Mouse (Mus musculus) embryo, embryonic 10.5 days (tissue): ENCODE data around the gene Anks1b.

ENCODE experiments used
- DNase-seq: peaks from one replicate; pipeline ENCODE4 v3.0.0-alpha.2; 2015; ENCODE audit warnings: low spot score

Gene Anks1b

DNA sequence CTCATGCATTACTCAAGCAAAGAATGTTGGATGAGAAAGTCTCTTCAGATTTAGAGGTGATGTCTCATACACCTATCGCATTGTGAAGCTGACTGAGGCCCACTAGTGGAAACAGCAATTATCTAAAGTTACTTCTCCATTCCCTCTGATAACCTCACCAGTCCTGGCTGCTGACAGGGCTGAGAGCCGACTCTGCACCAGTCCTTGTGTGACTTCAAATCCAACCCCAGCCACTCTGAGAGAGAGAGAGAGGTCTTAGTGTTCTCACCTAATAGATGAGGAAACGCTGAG, 991.2 kb downstream of the Anks1b start:
- peak; percentile 3 for DNase-seq

DNA sequence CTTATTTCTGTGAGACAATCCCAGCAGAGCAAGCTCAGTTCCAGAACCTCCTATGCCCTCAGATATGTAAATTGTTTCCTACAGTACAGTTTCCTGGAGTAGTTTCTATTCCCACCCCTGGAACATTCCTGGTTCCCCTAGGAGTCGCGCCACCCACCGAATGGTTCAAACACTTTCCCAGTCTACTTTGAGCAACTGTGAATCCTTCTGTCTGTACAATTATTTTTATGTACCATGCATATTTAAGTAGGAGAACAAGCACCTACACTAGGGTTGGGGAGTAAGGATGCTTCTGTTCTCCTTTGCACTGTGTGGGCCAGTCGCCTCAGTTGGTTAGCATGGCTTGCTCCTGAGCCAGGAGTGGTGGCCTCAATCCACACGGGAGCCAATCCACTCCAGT, 999.9 kb downstream of the Anks1b start:
- no peak for DNase-seq

DNA sequence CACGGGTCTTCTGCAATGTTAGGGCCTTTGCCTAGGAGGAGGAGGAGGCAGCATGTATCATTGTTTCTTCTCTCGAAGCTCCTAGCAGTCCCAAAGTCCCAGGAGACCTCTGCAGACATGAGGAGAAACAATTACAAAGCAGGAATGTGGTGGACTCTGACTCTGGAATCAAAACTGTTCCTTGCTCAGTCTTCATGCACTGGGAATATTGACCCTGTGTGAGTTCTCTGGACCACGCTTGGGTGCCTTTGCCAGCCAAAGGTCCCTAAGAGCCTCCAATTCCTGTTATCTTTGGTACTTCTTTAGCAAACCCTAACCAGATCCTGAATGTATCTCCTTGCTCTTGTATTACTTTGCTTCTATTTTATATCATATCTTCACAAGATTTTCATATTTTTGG, 1000.9 kb downstream of the Anks1b start:
- no peak for DNase-seq

DNA sequence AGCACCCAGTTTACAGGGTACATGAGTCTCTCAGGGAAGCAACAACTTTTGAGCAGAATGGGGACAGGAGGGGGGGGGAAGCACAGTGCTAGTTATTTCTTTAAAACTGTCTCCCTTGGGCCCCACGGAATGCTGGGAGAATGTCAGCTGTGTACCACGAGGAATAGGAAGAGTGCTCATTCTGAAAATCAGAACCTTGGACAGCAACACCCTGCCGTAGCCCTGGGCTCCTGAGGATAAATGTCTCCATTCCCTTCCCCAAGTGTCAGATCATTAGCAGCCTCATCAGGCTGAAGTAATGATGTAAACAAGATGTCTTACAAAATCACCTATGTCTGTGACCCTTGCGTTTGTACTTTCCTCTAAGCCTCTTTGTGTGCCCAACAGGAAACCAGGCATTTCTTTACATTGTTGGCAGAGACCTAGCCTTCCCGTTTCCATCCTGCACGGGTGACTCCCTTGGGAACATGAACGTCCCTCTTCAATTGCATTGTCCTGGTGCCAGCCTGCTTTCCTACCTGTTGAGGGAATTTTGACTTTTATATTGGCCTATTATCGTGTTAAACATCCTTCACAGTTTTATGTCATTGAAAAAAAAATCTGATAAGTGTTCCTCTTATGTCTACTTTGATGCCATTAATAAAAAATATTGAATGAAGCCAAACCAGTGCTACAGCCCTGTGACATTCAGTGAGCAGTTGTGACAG, 1007.7 kb downstream of the Anks1b start:
- peak; percentile 73 for DNase-seq

DNA sequence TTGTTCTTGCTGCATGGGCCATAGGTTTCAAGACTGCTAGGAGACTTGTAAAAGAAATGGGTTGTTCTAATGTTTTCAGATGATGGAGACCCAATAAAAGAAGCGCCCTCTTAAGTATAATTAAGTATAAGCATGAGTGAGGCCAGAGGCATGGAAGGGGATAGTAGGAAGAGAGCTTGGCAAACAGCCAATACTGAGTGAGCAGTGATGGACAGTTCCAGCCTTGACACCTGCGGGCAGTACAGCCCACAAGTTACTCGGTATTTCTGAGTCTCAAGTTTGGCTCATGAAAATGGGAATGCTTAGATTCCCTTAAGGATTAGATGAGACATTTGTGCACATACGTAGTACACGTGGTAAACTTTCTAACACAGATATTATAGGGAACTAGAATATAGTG, 1016.3 kb downstream of the Anks1b start:
- DNase-seq = no peak

DNA sequence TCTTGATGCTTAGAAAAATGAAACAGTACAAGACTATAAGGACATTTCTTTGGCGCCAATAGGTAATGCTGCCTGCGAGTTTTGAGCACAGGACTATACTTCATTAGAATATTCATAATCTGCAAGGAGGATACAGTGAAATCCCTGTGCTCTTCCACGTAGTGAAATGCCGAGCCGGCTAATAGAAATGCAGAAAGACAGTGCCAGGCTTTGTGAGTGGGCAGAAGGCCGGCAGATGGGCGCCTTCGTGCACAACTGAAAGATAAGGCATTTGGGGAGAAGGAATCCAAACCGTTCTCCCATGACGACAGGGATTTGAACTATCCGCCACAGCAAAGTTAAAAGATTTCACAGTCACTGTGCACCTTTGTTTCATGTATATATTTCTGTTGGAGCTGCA, 1019.4 kb downstream of the Anks1b start:
- DNase-seq = no peak

DNA sequence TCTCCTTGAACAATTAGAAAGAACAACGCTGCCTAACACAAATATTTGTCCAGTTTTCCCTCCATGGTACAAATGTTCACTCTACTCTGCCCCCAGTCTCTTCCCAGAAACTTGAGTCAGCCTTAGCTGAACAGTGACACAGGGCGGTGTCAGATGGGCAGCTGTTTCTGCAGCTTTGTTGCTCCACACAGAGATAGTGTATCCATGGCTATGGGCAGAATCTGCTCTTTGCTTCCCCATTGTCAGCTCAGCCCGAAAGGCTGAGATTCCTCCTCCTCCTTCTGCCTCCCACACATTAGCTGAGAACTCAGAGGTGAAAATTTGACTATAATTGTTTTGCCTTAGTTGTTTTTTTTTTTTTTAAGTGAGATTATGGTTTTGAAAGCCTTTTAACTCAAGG, 1024.6 kb downstream of the Anks1b start:
- DNase-seq = no peak

DNA sequence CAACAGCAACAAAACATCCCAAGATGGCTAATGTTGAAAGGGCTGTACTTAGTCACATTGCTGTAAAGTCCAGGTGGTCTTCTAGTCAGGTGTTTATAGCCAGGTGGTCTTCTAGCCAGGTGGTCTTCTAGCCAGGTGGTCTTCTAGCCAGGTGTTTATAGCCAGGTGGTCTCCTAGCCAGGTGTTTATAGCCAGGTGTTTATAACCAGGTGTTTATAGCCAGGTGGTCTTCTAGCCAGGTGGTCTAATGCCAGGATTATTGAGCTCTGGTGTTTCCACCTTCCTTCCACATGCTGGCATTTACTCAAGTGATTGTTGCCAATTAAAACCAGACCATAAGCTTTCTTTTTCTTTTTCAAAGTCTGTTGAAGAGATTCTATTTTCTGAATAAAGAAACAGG, 1030.9 kb downstream of the Anks1b start:
- DNase-seq = no peak

DNA sequence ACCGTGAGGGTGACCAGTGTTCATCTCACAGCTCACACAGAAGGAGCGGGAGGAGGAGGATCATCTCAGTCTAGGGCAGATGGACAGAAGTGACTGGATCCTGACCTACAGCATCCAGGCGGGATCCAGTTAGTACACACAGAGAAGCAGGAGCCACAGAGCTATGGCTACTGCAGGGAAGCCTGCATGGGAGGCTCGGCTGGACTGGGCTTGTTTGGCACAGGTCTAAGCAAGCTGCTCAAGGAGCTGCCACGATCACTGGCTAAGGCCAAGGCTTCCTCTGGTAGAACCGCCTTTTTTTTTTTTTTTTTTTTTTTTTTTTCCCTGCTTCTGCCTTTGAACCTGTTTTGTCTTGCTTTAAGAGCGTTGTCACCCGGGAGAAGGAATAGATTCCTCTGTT, 1034.1 kb downstream of the Anks1b start:
- DNase-seq = no peak

DNA sequence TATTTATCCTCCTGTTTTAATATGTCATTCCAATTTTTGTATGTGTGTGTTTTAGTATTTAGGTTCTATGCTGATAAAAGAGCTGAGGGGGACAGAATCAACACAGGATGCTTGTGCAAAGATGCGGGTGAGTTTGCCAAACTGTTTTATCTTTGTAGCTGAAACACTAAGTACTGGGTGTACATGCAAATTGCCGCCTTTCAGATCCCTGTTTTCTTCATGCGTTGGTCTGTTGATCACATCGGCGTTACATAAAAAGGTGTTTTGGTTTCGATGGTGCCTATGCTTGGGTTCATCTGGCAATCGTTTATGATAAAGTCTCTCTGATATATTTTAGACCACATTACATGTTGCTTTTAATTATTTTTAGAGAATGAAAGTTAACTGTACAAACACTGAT, 1050.2 kb downstream of the Anks1b start:
- no peak for DNase-seq

DNA sequence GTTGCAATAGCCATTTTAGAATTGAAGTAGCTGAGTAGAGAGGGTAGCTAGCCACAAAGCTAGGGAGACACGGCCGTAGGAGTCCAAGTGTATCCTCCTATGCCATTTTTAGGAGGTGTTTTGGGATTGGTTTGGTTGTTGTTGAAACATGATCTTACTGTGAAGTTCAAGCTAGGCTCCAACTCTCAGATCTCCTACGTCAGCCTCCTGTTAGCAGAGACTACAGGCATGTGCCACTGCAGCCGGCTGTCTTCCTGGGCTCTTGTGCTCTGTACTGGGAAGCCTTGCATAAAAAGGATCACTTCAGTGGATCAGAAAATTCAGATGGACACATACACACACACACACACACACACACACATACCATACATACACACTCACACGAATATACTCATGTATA, 1059.8 kb downstream of the Anks1b start:
- DNase-seq = no peak

DNA sequence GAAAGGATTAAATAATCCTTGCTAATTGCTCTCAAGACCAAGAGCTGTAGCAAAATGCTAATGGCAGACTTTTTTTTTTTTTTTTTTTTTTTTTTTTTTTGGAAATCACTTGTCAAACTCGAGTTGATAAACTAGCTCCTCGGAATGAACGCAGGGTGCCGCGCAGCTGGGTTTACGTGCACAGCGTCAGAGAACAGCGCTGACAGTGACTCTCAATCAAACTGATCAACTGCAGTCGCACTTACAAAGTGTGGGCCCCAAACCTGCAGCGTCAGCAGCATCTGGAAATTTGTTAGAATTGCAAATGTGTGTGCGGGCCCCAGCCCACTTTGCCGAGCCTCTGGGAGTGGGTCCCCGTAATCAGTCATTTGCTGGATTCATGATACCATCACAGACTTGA, 1061.4 kb downstream of the Anks1b start:
- no peak for DNase-seq

DNA sequence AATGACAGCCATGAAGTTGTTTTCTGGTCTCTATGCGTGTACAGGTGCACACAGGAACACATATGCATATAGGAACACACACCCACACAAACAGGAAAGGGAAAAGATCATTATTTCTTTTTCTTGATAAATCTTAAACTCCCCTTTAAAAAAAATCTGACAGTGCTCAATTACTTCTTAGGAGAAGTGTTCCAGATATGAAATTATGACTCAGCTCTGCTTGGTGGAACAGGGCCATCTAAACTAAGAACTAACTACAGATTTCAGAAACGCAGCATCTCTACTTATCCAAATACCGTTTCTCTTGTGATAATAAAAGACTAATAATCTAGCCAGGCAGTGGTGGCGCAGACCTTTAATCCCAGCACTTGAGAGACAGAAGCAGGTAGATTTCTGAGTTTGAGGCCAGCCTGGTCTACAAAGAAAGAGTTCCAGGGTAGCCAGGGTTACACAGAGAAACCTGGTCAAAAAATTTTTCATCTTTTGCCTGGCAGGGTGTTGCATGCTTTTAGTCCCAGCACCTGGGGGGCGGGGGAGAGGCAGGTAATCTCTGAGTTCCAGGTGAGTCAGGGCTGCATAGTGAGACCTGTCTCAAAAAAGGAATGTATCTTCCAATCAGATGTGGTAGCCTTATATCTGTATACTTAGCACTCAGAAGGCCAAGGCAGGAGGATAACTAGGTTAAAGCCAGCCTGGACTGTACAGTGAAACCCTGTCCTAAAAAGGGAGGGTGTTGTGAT, 1064.6 kb downstream of the Anks1b start:
- DNase-seq = no peak

DNA sequence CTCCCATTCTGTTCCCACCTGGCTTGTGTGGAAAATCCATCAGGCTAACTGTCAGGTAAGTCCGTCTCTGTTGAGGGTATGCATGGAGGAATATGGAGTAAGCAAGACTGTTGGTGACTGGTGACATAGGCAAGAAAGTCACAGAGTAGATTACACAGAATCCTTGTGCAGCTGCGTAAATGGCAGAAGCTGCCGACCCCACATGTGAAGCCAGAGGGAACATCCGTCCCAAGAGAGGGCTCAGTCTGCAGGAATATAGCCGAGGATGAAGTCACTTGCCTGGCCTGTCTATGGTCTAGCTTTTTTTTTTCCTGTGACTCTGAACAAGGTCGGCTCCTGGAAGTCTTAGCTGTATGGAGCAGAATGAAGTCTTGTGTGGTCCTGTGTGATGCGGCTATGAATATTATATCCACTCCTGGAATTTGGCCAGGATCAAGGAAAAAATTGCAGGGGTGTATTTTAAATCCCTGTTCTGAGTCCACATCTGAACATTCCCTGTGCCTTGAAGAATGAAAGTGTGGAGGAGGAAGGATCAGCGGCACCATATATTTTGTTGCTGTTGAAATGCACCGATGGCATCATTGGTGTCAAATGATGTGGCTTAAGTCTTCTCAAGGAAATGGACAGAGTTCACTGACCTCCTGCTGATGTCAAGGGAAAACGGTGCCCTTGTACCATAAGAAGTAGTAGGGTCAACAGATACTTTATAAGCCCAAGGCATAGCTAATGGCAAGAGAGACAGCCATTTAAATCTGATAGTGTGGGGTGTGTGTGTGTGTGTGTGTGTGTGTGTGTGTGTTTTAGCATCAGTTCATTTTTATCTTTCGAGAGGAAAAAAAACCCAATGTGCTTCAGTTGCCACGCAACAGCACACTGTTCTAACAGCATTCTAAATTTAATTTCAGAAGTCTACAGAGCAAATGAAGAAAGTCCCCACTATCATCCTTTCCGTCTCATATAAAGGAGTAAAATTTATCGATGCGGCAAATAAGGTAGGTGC, 1067.5 kb downstream of the Anks1b start:
- no peak for DNase-seq

DNA sequence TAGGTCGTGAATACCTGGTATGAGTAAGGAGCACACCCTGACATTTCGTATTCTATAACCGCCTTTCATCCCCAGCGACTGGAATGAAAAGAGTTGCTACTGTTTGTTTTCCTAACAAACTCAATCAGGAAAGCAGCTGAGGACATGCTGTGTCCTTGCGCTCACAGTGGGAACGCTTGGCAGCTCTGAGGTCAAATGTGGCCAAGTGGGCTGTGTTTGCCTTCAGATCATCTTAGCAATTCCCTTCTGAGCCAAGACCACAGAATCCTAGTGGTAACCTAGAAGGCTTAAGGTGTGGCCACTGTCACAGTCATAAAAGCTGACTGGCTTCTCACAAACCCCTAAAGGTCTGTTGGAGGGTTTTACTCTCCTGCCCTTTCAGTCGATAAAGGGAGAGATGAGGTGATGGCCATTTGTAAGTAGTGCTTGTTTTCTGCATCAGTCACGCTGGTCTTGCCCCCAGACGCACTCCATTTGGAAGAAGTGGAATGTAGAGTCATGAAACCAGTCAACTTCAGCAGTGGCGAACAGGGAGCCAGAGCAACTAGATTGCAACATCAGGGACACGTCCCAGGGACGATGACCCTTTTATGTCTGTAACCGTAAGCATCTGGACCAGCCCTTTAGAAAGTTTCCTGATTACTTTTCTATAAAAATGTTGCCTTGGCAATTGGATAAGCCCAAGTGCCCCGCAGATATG, 1068.8 kb downstream of the Anks1b start:
- DNase-seq = no peak

DNA sequence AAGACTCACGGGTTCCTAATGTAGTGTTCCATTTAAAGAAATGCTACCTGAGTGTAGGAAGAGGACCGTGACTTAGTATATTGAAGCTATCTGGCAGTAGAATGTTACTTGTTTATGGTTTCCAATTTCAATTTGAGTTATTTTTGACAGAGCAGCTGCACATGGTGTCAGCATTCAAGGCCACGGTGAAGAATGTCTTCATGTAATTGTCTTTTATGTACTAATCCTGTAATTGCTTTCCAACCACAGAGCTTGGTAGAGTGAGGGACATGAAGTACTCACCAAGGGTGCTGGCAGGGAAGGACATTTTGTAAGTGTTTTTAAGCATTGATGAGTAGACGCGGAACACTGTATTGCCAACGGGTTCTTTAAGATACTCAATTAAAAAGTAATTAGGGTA, 1073.7 kb downstream of the Anks1b start:
- no peak for DNase-seq

DNA sequence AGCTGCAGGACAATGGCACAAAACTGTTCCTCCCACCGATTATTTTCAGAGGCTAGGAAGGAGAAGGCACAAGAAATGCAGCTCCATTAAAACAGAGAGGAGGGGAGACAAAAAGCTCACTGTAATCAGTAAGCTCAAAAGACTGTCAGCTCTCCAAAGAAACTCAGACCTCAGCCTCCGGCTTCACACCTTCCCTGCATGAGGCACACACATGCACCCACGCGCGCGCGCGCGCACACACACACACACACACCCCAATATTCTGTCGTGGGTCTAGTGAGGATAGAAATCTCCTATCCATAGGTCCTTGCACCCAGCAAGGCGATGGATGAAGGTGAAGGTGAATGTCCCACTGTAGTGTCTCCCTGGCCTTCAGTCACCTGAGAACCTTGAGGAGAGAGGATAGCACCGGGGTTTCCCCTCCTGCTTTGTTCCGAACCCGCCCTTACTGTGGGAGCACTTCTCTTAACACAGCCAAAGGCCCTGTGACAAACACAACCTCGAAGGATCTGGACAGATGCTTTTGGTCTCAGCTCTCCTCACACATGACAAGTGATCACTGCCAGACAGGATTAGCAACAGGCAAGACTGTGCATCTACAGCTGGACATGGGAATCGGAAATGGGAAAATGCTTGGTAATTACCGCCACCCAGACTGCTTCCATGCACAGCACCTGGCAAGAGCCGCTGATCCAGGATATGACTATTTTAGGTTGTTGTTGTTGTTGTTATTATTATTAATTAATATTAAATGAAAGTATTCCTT, 1074.5 kb downstream of the Anks1b start:
- no peak for DNase-seq

DNA sequence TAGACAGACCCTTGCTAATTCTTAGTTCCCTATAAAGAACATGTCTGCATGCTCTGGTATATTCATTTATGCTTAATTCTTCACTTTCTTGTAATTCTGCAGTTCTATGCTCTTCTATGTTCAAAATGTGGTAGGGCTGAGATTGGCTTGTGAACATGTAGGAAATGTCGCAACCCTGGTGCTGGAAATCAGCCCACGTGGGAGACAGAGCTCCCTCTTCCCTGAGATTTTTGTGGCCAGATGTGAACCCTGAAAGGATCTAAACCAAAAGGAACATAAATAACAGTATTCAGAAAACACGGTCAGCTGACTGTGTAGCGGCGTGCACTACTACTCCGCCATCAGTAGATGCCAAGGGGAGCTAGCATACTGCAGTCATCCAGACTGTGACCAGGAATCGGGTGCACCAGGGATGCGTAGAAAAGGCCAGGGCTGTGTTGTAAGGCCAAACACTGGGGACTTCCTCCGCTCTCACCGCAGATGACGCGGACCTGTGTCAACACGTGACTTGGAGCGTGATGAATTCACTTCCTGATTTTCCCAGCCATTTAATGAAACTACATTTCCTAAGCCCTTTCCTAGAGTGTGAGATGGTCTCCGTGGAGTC, 1079.9 kb downstream of the Anks1b start:
- DNase-seq = no peak

DNA sequence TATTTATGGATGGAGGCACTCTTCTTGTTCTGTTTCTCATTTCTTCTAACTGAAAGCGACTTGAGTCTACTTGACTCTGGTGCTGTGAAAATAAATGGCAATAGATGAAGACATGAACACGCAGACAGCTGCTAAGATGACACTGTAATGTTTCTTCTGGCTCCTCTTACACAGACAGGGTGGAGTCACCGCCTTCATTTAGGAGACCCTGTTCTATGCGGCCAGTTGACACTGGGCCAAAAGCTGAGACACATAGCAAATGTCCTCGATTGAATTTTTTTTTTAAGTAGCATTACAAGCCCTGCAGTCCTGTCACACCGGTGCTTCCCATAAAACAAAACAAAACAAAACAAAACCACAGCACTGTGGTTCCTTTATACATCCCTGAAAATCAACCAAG, 1080.5 kb downstream of the Anks1b start:
- no peak for DNase-seq

DNA sequence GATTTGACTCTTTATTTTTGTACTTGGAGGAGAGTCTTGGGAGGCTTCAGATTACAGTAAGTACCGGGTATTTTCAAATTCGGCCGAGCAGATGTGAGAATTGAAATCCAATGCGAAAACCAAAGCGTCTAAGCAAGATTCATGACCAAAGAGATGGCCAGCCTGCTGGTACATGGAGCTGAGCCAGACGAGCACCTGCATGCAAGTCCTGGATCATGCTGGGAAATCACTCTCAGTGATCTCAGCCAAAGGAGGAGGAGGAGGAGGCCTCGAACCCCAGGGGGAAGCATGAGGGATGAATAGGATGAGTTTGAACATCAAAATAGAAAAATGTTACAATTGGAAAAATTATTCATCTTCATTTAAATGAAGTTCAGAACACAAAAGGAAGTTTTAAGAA, 1087.1 kb downstream of the Anks1b start:
- DNase-seq = no peak

DNA sequence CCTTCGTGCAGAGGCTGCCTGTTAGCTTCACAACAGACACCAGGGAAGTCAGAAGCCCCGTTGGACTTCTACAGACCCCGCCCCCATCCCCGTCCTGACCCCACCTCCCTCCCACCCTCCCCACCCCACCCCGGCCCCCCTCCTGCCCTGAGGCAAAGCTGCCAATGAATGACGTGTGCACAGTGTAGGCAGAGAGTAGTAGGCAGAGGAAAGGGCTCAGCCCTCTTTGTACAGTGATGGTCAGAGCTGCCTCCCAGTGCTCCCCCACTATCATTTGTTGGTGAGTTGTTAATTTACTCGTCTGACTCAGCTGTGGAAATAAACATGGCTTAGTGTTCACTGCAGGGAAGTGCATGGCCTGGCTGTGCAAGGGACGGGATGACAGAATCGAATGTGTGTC, 1091.2 kb downstream of the Anks1b start:
- no peak for DNase-seq
